Mouse (Mus musculus) liver, embryonic 14.5 days (tissue): Measurements from ENCODE around the gene Usp1. TPM values are rescaled to one million over a fixed set of nuclear protein-coding genes. Genes with fewer than 3 reads are reported as not detected.
"Not testable (repeated sequence)": the region's sequence is repeated elsewhere in the genome, so short reads cannot be mapped to it uniquely, and the experiment has no call there.

Experiments used
- ATAC-seq: fragments of 200-750 bp; cut with Nextera tagmentation; 2 replicates; pipeline ENCODE4 v1.8.0; 2017; ENCODE audit warnings: moderate number of reproducible peaks, mild to moderate bottlenecking, moderate library complexity; ENCODE audit not compliant: insufficient read depth
- DNase-seq, 3 experiments: peaks; one replicate each; pipeline ENCODE4 v3.0.0-alpha.2; 2012 to 2013; ENCODE audit warnings: low read depth in 3 of 3, low spot score in 3 of 3
- H3K27ac ChIP-seq: fragments of 300-500 bp; sonication (generic); 2 replicates; pipeline ENCODE4 v1.5.1; 2014; ENCODE audit warnings: moderate library complexity, mild to moderate bottlenecking, control low read depth, inconsistent platforms
- H3K27me3 ChIP-seq: fragments of 300-500 bp; sonication (generic); 2 replicates; pipeline ENCODE4 v1.6.1; 2014; ENCODE audit warnings: mild to moderate bottlenecking, low read length, moderate library complexity; ENCODE audit not compliant: control insufficient read depth, insufficient read depth
- H3K36me3 ChIP-seq: fragments of 300-500 bp; sonication (generic); replicated peaks from 2 replicates; pipeline ENCODE4 v1.6.1; 2014; ENCODE audit warnings: low read depth; ENCODE audit not compliant: control insufficient read depth, insufficient read depth
- H3K4me1 ChIP-seq, 2 experiments: fragments of 200-500 bp in 1 of 2; fragments of 300-500 bp in 1 of 2; sonication (generic) in 1 of 2; replicated peaks; 2 replicates each; pipeline ENCODE4 v1.6.1; 2012 to 2014; ENCODE audit warnings: antibody characterized with exemption in 1 of 2, inconsistent platforms in 1 of 2, low read length in 1 of 2; ENCODE audit not compliant: control insufficient read depth in 2 of 2, insufficient read depth in 2 of 2
- H3K4me2 ChIP-seq: fragments of 300-500 bp; sonication (generic); 2 replicates; pipeline ENCODE4 v1.6.1; 2014; ENCODE audit warnings: low read depth, mild to moderate bottlenecking, control low read depth, moderate library complexity
- H3K4me3 ChIP-seq, 2 experiments: fragments of 200-500 bp in 1 of 2; fragments of 300-500 bp in 1 of 2; sonication (generic) in 1 of 2; 2 replicates each; pipeline ENCODE4 v1.5.1; 2012 to 2014; ENCODE audit warnings: low read depth in 2 of 2, low read length in 2 of 2, mild to moderate bottlenecking in 2 of 2, control low read depth in 1 of 2, inconsistent platforms in 1 of 2, moderate library complexity in 1 of 2; ENCODE audit not compliant: insufficient read depth in 1 of 2
- H3K9ac ChIP-seq: fragments of 300-500 bp; sonication (generic); replicated peaks from 2 replicates; pipeline ENCODE4 v1.6.1; 2014; ENCODE audit warnings: mild to moderate bottlenecking, control low read depth, moderate library complexity
- H3K9me3 ChIP-seq: fragments of 300-500 bp; sonication (generic); 2 replicates; pipeline ENCODE4 v1.6.1; 2016; ENCODE audit warnings: low read length, mixed read lengths; ENCODE audit not compliant: control insufficient read depth
- CTCF ChIP-seq: IDR thresholded peaks from 2 replicates; pipeline ENCODE4 v1.5.1; 2016; ENCODE audit warnings: antibody characterized with exemption, low read depth, control low read depth
- EP300 ChIP-seq: IDR thresholded peaks from 2 replicates; pipeline ENCODE4 v1.6.1; 2016; ENCODE audit warnings: antibody characterized with exemption, low read depth
- WGBS: fragments of 180-500 bp; shearing (Covaris S2); extraction: QIAGEN DNeasy Blood & Tissue Kit; methylation state at CpG from one replicate; pipeline ENCODE4 v1.1.7; 2014; ENCODE audit not compliant: insufficient replicate concordance; 5-methylcytosine and 5-hydroxymethylcytosine counted together
- polyA plus RNA-seq, 2 experiments: library from polyadenylated mRNA; depleted of rRNA in 1 of 2; stranded (reverse) in 1 of 2; unstranded in 1 of 2; fragments of >200 nt; fragmentation: Nextera tagmentation in 1 of 2; extraction: Ambion mirVana in 1 of 2; gene quantifications; 2 replicates each; pipeline versions ENCODE4 v1.2.1 to v1.2.3; 2012 to 2014

Gene Usp1
- polyA plus RNA-seq, 2 experiments = 29.6 to 73.6 TPM

- TF ChIP-seq CTCF = no peak
- no peak for TF ChIP-seq EP300
- Histone ChIP-seq H3K4me2 (no peak overlapping the region), H3K4me1 (no peaks in the 10 kb centered on the region), H3K27ac (no peak overlapping the region), H3K27me3 (no peaks in the 10 kb centered on the region), H3K4me3 (no peak overlapping the region), H3K9me3 (no peaks in the 10 kb centered on the region), H3K9ac (no peak overlapping the region), H3K36me3 (no peaks in the 10 kb centered on the region; the same call in 1 of the 2 replicates)
- ATAC-seq = no peak
- no peak for DNase-seq
Observed at GRCm38 (mm10) chr4:98950563-98950962, 27.0 kb downstream of the Usp1 start.

GRCm38 (mm10) chr4:98955986-98956385 lies 32.4 kb downstream of the Usp1 start:
- Histone ChIP-seq H3K4me3 (no peak overlapping the region), H3K27me3 (no peaks in the 10 kb centered on the region), H3K4me2 (no peak overlapping the region), H3K9ac (no peak overlapping the region), H3K9me3 (no peaks in the 10 kb centered on the region), H3K4me1 (no peaks in the 10 kb centered on the region), H3K36me3 (no peaks in the 10 kb centered on the region; the same call in none of the 2 replicates), H3K27ac (no peak overlapping the region)
- ATAC-seq (no peak), DNase-seq (no peak)
- TF ChIP-seq EP300 (no peak), CTCF (no peak)
- WGBS = 83% methylated on average over 8 of the region's 8 CpGs

GRCm38 (mm10) chr4:98960243-98960642 lies 36.6 kb downstream of the Usp1 start:
- no peaks in the 10 kb centered on the region for H3K4me1 ChIP-seq
- peak; percentile 47; the same call in 1 of the 2 replicates for ATAC-seq
- no peaks in the 10 kb centered on the region for H3K9me3 ChIP-seq
- H3K36me3 ChIP-seq = no peaks in the 10 kb centered on the region; the same call in none of the 2 replicates
- H3K27me3 ChIP-seq = no peaks in the 10 kb centered on the region
- H3K9ac ChIP-seq = no peak overlapping the region
- no peak for TF ChIP-seq EP300
- no peak for TF ChIP-seq CTCF
- H3K27ac ChIP-seq = no peak overlapping the region
- peak in 2 of 3 experiments; percentile 4 to 13 for DNase-seq
- no peak overlapping the region for H3K4me3 ChIP-seq
- no peak overlapping the region for H3K4me2 ChIP-seq
- 70% methylated on average over 3 of the region's 3 CpGs for WGBS

- DNase-seq (no peak), ATAC-seq (no peak)
- H3K4me2 ChIP-seq = no peak overlapping the region
- no peak overlapping the region for H3K4me3 ChIP-seq
- no peaks in the 10 kb centered on the region for H3K36me3 ChIP-seq
- no peaks in the 10 kb centered on the region for H3K27me3 ChIP-seq
- TF ChIP-seq EP300 (no peak), CTCF (peak; percentile 41)
- no peak overlapping the region for H3K27ac ChIP-seq
- 74% methylated on average over 3 of the region's 3 CpGs for WGBS
- H3K4me1 ChIP-seq = no peaks in the 10 kb centered on the region
- H3K9me3 ChIP-seq = no peaks in the 10 kb centered on the region
- H3K9ac ChIP-seq = no peak overlapping the region
Observed at GRCm38 (mm10) chr4:98969946-98970345, 46.3 kb downstream of the Usp1 start.

- Histone ChIP-seq H3K4me3 (no peak overlapping the region), H3K4me1 (no peaks in the 10 kb centered on the region), H3K9me3 (no peaks in the 10 kb centered on the region), H3K27me3 (no peaks in the 10 kb centered on the region), H3K9ac (no peak overlapping the region), H3K27ac (no peak overlapping the region), H3K36me3 (no peaks in the 10 kb centered on the region), H3K4me2 (no peak overlapping the region)
- 66% methylated on average over 8 of the region's 8 CpGs for WGBS
- TF ChIP-seq CTCF = no peak
- TF ChIP-seq EP300 = no peak
- ATAC-seq (no peak), DNase-seq (no peak)
Observed at GRCm38 (mm10) chr4:98975741-98976140, 52.1 kb downstream of the Usp1 start.

GRCm38 (mm10) chr4:98978288-98978687 lies 54.7 kb downstream of the Usp1 start:
- not testable (repeated sequence) for H3K4me2 ChIP-seq, H3K4me3 ChIP-seq, H3K27me3 ChIP-seq, DNase-seq, ATAC-seq, H3K9ac ChIP-seq, H3K9me3 ChIP-seq, H3K27ac ChIP-seq, H3K4me1 ChIP-seq, H3K36me3 ChIP-seq
- WGBS = 87% methylated on average over 2 of the region's 2 CpGs
